Mouse (Mus musculus) lung, embryonic 16.5 days (tissue): ENCODE results near the gene Cask. TPM values are rescaled to one million over a fixed set of nuclear protein-coding genes. Genes with fewer than 3 reads are reported as not detected.

Source experiments
- ATAC-seq: fragments of 200-750 bp; cut with Nextera tagmentation; 2 replicates; pipeline ENCODE4 v1.8.0; 2017; ENCODE audit warnings: low read depth, mild to moderate bottlenecking, moderate library complexity
- H3K27ac ChIP-seq: fragments of 300-500 bp; sonication (generic); 2 replicates; pipeline ENCODE4 v1.5.1; 2014; ENCODE audit warnings: mild to moderate bottlenecking, control low read depth, low read length
- H3K27me3 ChIP-seq: fragments of 300-500 bp; sonication (generic); 2 replicates; pipeline ENCODE4 v1.6.1; 2014; ENCODE audit warnings: low read depth, low read length, mixed read lengths; ENCODE audit not compliant: control insufficient read depth, insufficient read depth
- H3K36me3 ChIP-seq: fragments of 300-500 bp; sonication (generic); 2 replicates; pipeline ENCODE4 v1.6.1; 2014; ENCODE audit warnings: low read length; ENCODE audit not compliant: control insufficient read depth, insufficient read depth
- H3K4me1 ChIP-seq: fragments of 300-500 bp; sonication (generic); replicated peaks from 2 replicates; pipeline ENCODE4 v1.6.1; 2014; ENCODE audit warnings: low read length, mixed read lengths; ENCODE audit not compliant: control insufficient read depth, insufficient read depth
- H3K4me2 ChIP-seq: fragments of 300-500 bp; sonication (generic); 2 replicates; pipeline ENCODE4 v1.6.1; 2014; ENCODE audit warnings: low read depth, low read length, control low read depth
- H3K4me3 ChIP-seq: fragments of 300-500 bp; sonication (generic); 2 replicates; pipeline ENCODE4 v1.5.1; 2014; ENCODE audit warnings: mild to moderate bottlenecking, low read length, control low read depth
- H3K9ac ChIP-seq: fragments of 300-500 bp; sonication (generic); 2 replicates; pipeline ENCODE4 v1.6.1; 2014; ENCODE audit warnings: low read length, control low read depth
- H3K9me3 ChIP-seq: fragments of 300-500 bp; sonication (generic); 2 replicates; pipeline ENCODE4 v1.6.1; 2016; ENCODE audit warnings: low read length; ENCODE audit not compliant: control insufficient read depth
- WGBS: fragments of 180-500 bp; shearing (Covaris S2); extraction: QIAGEN DNeasy Blood & Tissue Kit; methylation state at CpG from one replicate; pipeline ENCODE4 v1.1.7; 2014; 5-methylcytosine and 5-hydroxymethylcytosine counted together
- polyA plus RNA-seq: library from polyadenylated mRNA; unstranded; fragments of >200 nt; fragmentation: Nextera tagmentation; extraction: Ambion mirVana; gene quantifications from 2 replicates; pipeline ENCODE4 v1.2.1, GENCODE M21; 2015

Cask gene
- polyA plus RNA-seq, 1 experiment from 2014 or later: 12.3 TPM

GRCm38 (mm10) chrX:13688356-13688755, 162.8 kb downstream of the Cask start:
- H3K9ac ChIP-seq: no peak overlapping the region
- no peaks in the 10 kb centered on the region for H3K9me3 ChIP-seq
- H3K36me3 ChIP-seq: no peaks in the 10 kb centered on the region
- 52% methylated on average over 2 of the region's 2 CpGs for WGBS
- H3K4me2 ChIP-seq: no peak overlapping the region
- H3K27me3 ChIP-seq: no peaks in the 10 kb centered on the region
- ATAC-seq: no peak
- no peak overlapping the region for H3K27ac ChIP-seq
- H3K4me1 ChIP-seq: no peaks in the 10 kb centered on the region
- no peak overlapping the region for H3K4me3 ChIP-seq

GRCm38 (mm10) chrX:13686589-13686988, 164.6 kb downstream of the Cask start:
- Histone ChIP-seq H3K4me3 (no peak overlapping the region), H3K4me2 (no peak overlapping the region), H3K27me3 (no peaks in the 10 kb centered on the region), H3K4me1 (no peaks in the 10 kb centered on the region), H3K9me3 (no peaks in the 10 kb centered on the region), H3K36me3 (no peaks in the 10 kb centered on the region), H3K27ac (no peak overlapping the region), H3K9ac (no peak overlapping the region)
- ATAC-seq: no peak
- 83% methylated on average over 1 of the region's 1 CpGs for WGBS

DNA sequence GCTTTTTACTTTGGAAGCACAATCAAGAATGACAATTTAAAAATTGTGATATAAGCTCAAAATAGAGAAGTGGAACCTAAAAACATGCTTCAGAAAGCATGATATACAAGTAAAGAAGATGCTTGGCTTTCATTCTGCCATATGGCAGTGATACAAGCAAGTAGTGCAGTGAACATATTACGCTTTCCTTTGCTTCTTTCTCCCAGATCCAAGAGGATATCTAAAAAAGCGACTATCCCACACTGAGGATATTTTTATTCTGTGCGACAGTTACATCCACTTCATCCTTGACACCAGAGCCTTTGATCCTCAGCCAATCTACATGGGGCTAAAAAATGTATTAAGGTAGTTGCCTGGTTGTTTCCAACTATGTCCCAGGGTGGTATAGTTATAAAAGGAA, 169.4 kb downstream of the Cask start:
- Histone ChIP-seq H3K4me2 (no peak overlapping the region), H3K9me3 (no peaks in the 10 kb centered on the region), H3K36me3 (no peaks in the 10 kb centered on the region), H3K4me3 (no peak overlapping the region), H3K27me3 (no peaks in the 10 kb centered on the region), H3K4me1 (no peaks in the 10 kb centered on the region), H3K9ac (no peak overlapping the region), H3K27ac (no peak overlapping the region)
- 75% methylated on average over 3 of the region's 3 CpGs for WGBS
- ATAC-seq: no peak

DNA sequence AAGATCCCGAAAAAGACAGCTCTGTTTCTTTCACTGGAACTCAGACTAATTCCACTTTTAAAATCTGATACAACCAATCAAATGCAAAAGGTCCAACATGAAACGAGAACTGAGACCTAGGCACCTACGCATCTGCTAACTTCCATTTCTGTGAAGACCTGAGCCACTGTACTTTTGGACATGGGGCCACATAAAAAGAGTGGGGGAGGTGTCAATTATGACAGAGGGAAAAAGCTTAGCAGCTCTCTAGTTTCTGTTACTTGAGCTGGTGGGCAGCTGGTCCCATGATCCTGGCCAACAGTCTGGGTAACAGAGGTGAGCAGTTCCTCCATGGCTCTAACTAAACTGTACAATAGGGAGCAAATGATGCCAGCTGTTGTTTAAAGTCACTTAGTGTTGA, 178.2 kb downstream of the Cask start:
- Histone ChIP-seq H3K4me1 (no peaks in the 10 kb centered on the region), H3K4me2 (no peak overlapping the region), H3K4me3 (no peak overlapping the region), H3K36me3 (no peaks in the 10 kb centered on the region), H3K27ac (no peak overlapping the region), H3K27me3 (no peaks in the 10 kb centered on the region), H3K9ac (no peak overlapping the region), H3K9me3 (no peaks in the 10 kb centered on the region)
- 74% methylated on average over 3 of the region's 3 CpGs for WGBS
- ATAC-seq: no peak

GRCm38 (mm10) chrX:13670342-13670741, 180.8 kb downstream of the Cask start:
- H3K27ac ChIP-seq: no peak overlapping the region
- no peak overlapping the region for H3K9ac ChIP-seq
- H3K36me3 ChIP-seq: no peaks in the 10 kb centered on the region
- H3K4me1 ChIP-seq: no peaks in the 10 kb centered on the region
- no peak overlapping the region for H3K4me2 ChIP-seq
- no peaks in the 10 kb centered on the region for H3K27me3 ChIP-seq
- H3K4me3 ChIP-seq: no peak overlapping the region
- H3K9me3 ChIP-seq: no peaks in the 10 kb centered on the region
- 70% methylated on average over 3 of the region's 3 CpGs for WGBS
- ATAC-seq: no peak

- H3K4me2 ChIP-seq: no peak overlapping the region
- no peak overlapping the region for H3K9ac ChIP-seq
- H3K9me3 ChIP-seq: no peaks in the 10 kb centered on the region
- ATAC-seq: no peak
- H3K4me3 ChIP-seq: no peak overlapping the region
- H3K4me1 ChIP-seq: no peaks in the 10 kb centered on the region
- no peaks in the 10 kb centered on the region for H3K27me3 ChIP-seq
- WGBS: 74% methylated on average over 5 of the region's 5 CpGs
- H3K27ac ChIP-seq: no peak overlapping the region
- no peaks in the 10 kb centered on the region for H3K36me3 ChIP-seq
Measured at GRCm38 (mm10) chrX:13668867-13669266, 182.3 kb downstream of the Cask start.

DNA sequence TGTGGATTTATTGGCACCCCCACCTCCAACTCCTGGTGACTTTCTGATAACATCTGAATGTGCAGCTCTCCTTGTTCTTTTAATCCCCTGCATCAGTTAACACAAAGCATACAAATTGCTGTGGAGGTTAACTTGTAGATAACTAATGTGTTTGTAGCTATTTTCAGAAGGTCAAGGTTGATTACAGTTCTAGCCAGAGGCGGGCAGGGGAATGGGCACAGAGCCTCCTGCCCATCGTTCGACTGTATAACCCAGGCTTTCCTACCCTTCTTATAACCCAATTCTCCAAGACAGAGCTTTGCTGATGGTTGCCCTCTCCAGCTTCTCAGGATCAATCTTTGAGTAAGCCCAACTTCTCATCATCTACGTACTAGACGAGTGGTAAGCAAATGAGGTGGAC, 190.1 kb downstream of the Cask start, which contains the start of gene Gpr82:
Gene Gpr82 (plus strand): TSS at position 301 of the 400 bp plus-strand sequence.
- Histone ChIP-seq H3K9ac (no peak within 1 kb of the TSS), H3K27ac (no peak within 1 kb of the TSS), H3K4me1 (no peaks in the 10 kb centered on the region), H3K4me2 (no peak within 1 kb of the TSS), H3K4me3 (no peak within 1 kb of the TSS), H3K9me3 (no peaks in the 10 kb centered on the region), H3K36me3 (no peaks in the 10 kb centered on the region), H3K27me3 (peaks cover 2% of the 10 kb centered on the region; the same call in 1 of the 2 replicates)
- ATAC-seq: no peak
- WGBS: 85% methylated on average over 5 of the region's 5 CpGs

- no peak for ATAC-seq
- Histone ChIP-seq H3K4me2 (no peak overlapping the region), H3K9me3 (no peaks in the 10 kb centered on the region), H3K4me1 (no peaks in the 10 kb centered on the region), H3K27me3 (peaks cover 2% of the 10 kb centered on the region; the same call in 1 of the 2 replicates), H3K27ac (no peak overlapping the region), H3K4me3 (no peak overlapping the region), H3K36me3 (no peaks in the 10 kb centered on the region), H3K9ac (no peak overlapping the region)
- WGBS: 79% methylated on average over 4 of the region's 4 CpGs
Measured at GRCm38 (mm10) chrX:13659201-13659890, 191.8 kb downstream of the Cask start.

GRCm38 (mm10) chrX:13658616-13659140, 192.5 kb downstream of the Cask start:
- WGBS: 75% methylated on average over 3 of the region's 3 CpGs
- no peak overlapping the region for H3K9ac ChIP-seq
- H3K4me3 ChIP-seq: no peak overlapping the region
- H3K36me3 ChIP-seq: no peaks in the 10 kb centered on the region
- no peak overlapping the region for H3K4me2 ChIP-seq
- H3K27me3 ChIP-seq: peaks cover 2% of the 10 kb centered on the region; the same call in 1 of the 2 replicates
- no peak overlapping the region for H3K27ac ChIP-seq
- no peak for ATAC-seq
- H3K9me3 ChIP-seq: no peaks in the 10 kb centered on the region
- no peaks in the 10 kb centered on the region for H3K4me1 ChIP-seq
